Mouse (Mus musculus) thymus, adult 2 months (tissue): Measurements from ENCODE around the gene Tspan17. TPM values are rescaled to one million over a fixed set of nuclear protein-coding genes. Genes with fewer than 3 reads are reported as not detected.

Source experiments
- DNase-seq: peaks from one replicate; pipeline ENCODE4 v3.0.0; 2021
- H3K27ac ChIP-seq: fragments of 200-500 bp; 2 replicates; pipeline ENCODE4 v1.5.1; 2012; ENCODE audit warnings: low read length, control low read depth; ENCODE audit not compliant: control insufficient read depth, insufficient read depth
- H3K27me3 ChIP-seq: fragments of 200-500 bp; 2 replicates; pipeline ENCODE4 v1.6.1; 2012; ENCODE audit warnings: mild to moderate bottlenecking, low read length, moderate library complexity, mixed read lengths; ENCODE audit not compliant: control insufficient read depth, insufficient read depth
- H3K36me3 ChIP-seq: fragments of 200-500 bp; 2 replicates; pipeline ENCODE4 v1.6.1; 2012; ENCODE audit warnings: mild to moderate bottlenecking, low read length, moderate library complexity; ENCODE audit not compliant: control insufficient read depth, insufficient read depth
- H3K4me1 ChIP-seq: fragments of 200-500 bp; replicated peaks from 2 replicates; pipeline ENCODE4 v1.6.1; 2012; ENCODE audit warnings: low read length; ENCODE audit not compliant: control insufficient read depth, insufficient read depth
- H3K4me3 ChIP-seq: fragments of 200-500 bp; 2 replicates; pipeline ENCODE4 v1.5.1; 2012; ENCODE audit warnings: mild to moderate bottlenecking, low read length, control low read depth, moderate library complexity; ENCODE audit not compliant: control insufficient read depth, insufficient read depth
- CTCF ChIP-seq: fragments of 200-500 bp; IDR thresholded peaks from 2 replicates; pipeline ENCODE4 v1.5.1; 2012; ENCODE audit warnings: mild to moderate bottlenecking, control low read depth, low read length, moderate library complexity, borderline replicate concordance; ENCODE audit not compliant: control insufficient read depth, poor library complexity, insufficient read depth; ENCODE audit errors: extremely low read depth
- POLR2A ChIP-seq: fragments of 200-500 bp; IDR thresholded peaks from 2 replicates; pipeline ENCODE4 v1.6.1; 2012; ENCODE audit warnings: mild to moderate bottlenecking, low read length, control low read depth, moderate library complexity; ENCODE audit not compliant: control insufficient read depth, poor library complexity, insufficient read depth; ENCODE audit errors: extremely low read depth
- WGBS: fragments of 180-500 bp; shearing (Covaris S2); methylation state at CpG from one replicate; pipeline ENCODE4 v1.1.7; 2018; 5-methylcytosine and 5-hydroxymethylcytosine counted together
- polyA plus RNA-seq: library from polyadenylated mRNA; depleted of rRNA; stranded (reverse); fragments of >200 nt; gene quantifications from 2 replicates; pipeline ENCODE4 v1.2.3, GENCODE M21; 2012

Gene Tspan17
- polyA plus RNA-seq, 1 experiment = 6.4 TPM

GRCm38 (mm10) chr13:54803010-54803409 lies 13.8 kb downstream of the Tspan17 start:
- WGBS = 85% methylated on average over 6 of the region's 6 CpGs
- DNase-seq = no peak

GRCm38 (mm10) chr13:54805134-54805838 lies 16.1 kb downstream of the Tspan17 start:
- 52% methylated on average over 21 of the region's 21 CpGs for WGBS
- H3K4me1 ChIP-seq = no peaks in the 10 kb centered on the region
- no peak overlapping the region for H3K4me3 ChIP-seq
- H3K27me3 ChIP-seq = no peaks in the 10 kb centered on the region
- no peak overlapping the region for H3K27ac ChIP-seq
- TF ChIP-seq POLR2A = no peak
- TF ChIP-seq CTCF = no peak
- DNase-seq = no peak
- H3K36me3 ChIP-seq = no peaks in the 10 kb centered on the region

More at GRCm38 (mm10) chr13:54803010-54803409, 13.8 kb downstream of the Tspan17 start:
- Histone ChIP-seq H3K27me3 (no peaks in the 10 kb centered on the region), H3K4me1 (no peaks in the 10 kb centered on the region), H3K4me3 (no peak overlapping the region), H3K36me3 (no peaks in the 10 kb centered on the region), H3K27ac (no peak overlapping the region)
- TF ChIP-seq CTCF (no peak), POLR2A (no peak)

GRCm38 (mm10) chr13:54806434-54806976 lies 17.3 kb downstream of the Tspan17 start:
- Histone ChIP-seq H3K4me1 (no peaks in the 10 kb centered on the region), H3K27me3 (no peaks in the 10 kb centered on the region), H3K4me3 (no peak overlapping the region), H3K36me3 (no peaks in the 10 kb centered on the region), H3K27ac (no peak overlapping the region)
- TF ChIP-seq CTCF (no peak), POLR2A (no peak)
- 63% methylated on average over 13 of the region's 13 CpGs for WGBS
- DNase-seq = no peak

- DNase-seq = no peak
- H3K36me3 ChIP-seq = no peaks in the 10 kb centered on the region
- no peak overlapping the region for H3K4me3 ChIP-seq
- TF ChIP-seq CTCF (no peak), POLR2A (no peak)
- H3K4me1 ChIP-seq = no peaks in the 10 kb centered on the region
- H3K27ac ChIP-seq = no peak overlapping the region
- H3K27me3 ChIP-seq = no peaks in the 10 kb centered on the region
- 86% methylated on average over 12 of the region's 12 CpGs for WGBS
These were observed 18.9 kb downstream of the Tspan17 start for GRCm38 (mm10) chr13:54808067-54808466.

GRCm38 (mm10) chr13:54811476-54811875 lies 22.3 kb downstream of the Tspan17 start:
- H3K27ac ChIP-seq = no peak overlapping the region
- no peaks in the 10 kb centered on the region for H3K4me1 ChIP-seq
- 64% methylated on average over 7 of the region's 7 CpGs for WGBS
- no peaks in the 10 kb centered on the region for H3K36me3 ChIP-seq
- H3K27me3 ChIP-seq = no peaks in the 10 kb centered on the region
- DNase-seq = no peak
- H3K4me3 ChIP-seq = no peak overlapping the region
- TF ChIP-seq POLR2A (no peak), CTCF (no peak)

- 82% methylated on average over 9 of the region's 9 CpGs for WGBS
- TF ChIP-seq CTCF (no peak), POLR2A (no peak)
These were observed 24.2 kb downstream of the Tspan17 start for GRCm38 (mm10) chr13:54813381-54813780.

DNA sequence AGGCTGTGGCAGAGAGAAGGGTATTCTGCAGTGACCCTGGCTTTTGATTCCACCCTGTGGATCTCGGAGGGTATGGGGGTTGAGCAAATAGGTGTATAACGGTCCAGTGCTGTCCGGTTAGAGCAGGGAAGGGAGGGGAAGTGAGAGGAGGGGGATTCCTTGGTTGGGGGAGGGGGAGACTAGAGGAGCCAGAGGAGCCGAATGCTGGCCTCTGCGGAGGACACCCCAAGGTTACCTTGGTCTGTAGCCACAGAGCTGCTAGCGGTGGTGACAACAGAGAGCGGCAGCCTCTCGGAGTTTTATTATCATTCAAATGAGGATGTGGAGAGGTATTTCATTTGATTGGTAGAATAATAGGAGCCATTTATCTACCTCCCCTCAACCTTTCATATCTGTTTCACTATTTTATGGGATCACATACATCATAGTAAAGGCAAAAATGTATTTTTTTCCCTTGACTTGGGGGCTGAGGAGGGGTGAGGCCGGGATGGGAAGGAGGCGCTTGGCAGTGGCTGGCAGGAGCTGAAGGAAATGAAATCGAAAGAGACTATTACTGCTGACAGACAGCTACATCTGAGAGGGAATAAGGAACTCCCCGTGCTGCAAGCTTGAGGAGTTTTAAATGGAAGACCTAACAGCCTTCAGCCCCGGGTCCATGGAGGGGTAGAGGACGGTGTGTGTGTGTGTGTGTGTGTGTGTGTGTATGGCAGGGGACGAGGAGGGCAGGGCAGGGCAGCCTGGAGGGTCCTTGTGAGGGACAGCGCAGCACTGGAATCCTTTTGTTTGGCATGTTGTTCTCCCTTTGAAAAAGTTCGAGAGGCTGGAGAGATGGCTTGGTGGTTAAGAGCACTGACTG lies 29.4 kb downstream of the Tspan17 start:
- H3K4me3 ChIP-seq = no peak overlapping the region
- no peaks in the 10 kb centered on the region for H3K4me1 ChIP-seq
- no peaks in the 10 kb centered on the region for H3K36me3 ChIP-seq
- TF ChIP-seq POLR2A (no peak), CTCF (no peak)
- DNase-seq = no peak
- 43% methylated on average over 17 of the region's 17 CpGs for WGBS
- H3K27me3 ChIP-seq = no peaks in the 10 kb centered on the region
- H3K27ac ChIP-seq = no peak overlapping the region

More at GRCm38 (mm10) chr13:54813381-54813780, 24.2 kb downstream of the Tspan17 start:
- Histone ChIP-seq H3K27me3 (no peaks in the 10 kb centered on the region), H3K4me3 (no peak overlapping the region), H3K27ac (no peak overlapping the region), H3K4me1 (no peaks in the 10 kb centered on the region), H3K36me3 (no peaks in the 10 kb centered on the region)
- no peak for DNase-seq
